Mouse (Mus musculus) NIH3T3 (cell line): Measurements from ENCODE around the gene Esrrg.
A peak's percentile ranks its signal among the peaks of the same experiment; 100 is the strongest.

Experiments used
- DNase-seq: peaks from one replicate; pipeline ENCODE4 v3.0.0-alpha.2; 2012; ENCODE audit warnings: low read depth

Gene Esrrg

GRCm38 (mm10) chr1:187608261-187608921, at the start of gene Esrrg:
Esrrg (plus strand) TSS chr1:187608791.
- DNase-seq, result no peak

- no peak for DNase-seq
These were observed 24.6 kb upstream of the Esrrg start for GRCm38 (mm10) chr1:187583982-187584381.

- no peak for DNase-seq
These were observed 22.0 kb upstream of the Esrrg start for GRCm38 (mm10) chr1:187586541-187587075.

GRCm38 (mm10) chr1:187602942-187603341, 5.6 kb upstream of the Esrrg start:
- DNase-seq, result no peak

GRCm38 (mm10) chr1:187604063-187604484, 4.5 kb upstream of the Esrrg start:
- DNase-seq, result no peak

GRCm38 (mm10) chr1:187604691-187605310, 3.8 kb upstream of the Esrrg start:
- DNase-seq, result no peak

DNA sequence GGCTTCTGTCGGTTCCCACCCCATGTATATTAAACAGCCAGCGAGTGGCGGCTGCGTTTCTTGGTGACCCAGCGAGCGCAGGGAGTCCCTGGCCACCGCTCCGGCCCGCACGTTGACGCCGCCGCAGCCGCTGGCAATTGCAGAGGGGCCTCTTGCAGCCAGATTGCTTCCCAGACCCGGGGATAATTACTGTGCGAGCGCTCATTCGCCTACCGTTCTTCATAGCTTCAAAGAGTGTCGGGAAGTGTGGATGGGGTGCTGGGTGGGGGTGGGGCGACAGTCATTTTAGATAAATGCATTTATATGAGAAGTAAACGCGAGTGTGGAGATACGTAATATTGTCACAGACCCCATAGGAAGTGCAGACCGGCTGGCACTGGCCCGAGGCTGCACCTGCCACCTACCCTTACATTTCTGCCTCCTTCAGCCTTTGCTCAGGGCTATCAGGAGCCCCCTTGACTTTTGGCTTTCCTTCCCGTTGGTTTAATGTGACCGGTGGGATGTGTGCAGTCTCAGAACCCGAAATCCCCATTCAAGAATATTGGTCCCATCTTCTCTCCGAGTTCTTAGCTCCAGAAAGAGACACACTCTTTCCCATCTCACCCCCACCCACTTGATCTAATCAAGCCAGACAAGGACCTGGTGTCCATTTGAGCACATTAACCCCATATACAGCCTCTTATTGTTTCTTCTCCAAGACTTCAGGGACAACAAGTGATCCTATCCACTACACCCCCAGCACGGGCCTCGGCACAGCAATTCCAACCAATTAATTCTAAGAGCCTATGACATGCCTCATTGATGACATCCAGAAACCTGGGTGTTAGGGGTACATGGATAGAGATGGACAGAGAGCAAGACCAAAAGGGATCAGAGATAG, 3.0 kb upstream of the Esrrg start:
- no peak for DNase-seq

GRCm38 (mm10) chr1:187606271-187607040, 2.1 kb upstream of the Esrrg start:
- DNase-seq, result no peak

- DNase-seq, result no peak
These were observed 1.2 kb upstream of the Esrrg start for GRCm38 (mm10) chr1:187607065-187608047.

DNA sequence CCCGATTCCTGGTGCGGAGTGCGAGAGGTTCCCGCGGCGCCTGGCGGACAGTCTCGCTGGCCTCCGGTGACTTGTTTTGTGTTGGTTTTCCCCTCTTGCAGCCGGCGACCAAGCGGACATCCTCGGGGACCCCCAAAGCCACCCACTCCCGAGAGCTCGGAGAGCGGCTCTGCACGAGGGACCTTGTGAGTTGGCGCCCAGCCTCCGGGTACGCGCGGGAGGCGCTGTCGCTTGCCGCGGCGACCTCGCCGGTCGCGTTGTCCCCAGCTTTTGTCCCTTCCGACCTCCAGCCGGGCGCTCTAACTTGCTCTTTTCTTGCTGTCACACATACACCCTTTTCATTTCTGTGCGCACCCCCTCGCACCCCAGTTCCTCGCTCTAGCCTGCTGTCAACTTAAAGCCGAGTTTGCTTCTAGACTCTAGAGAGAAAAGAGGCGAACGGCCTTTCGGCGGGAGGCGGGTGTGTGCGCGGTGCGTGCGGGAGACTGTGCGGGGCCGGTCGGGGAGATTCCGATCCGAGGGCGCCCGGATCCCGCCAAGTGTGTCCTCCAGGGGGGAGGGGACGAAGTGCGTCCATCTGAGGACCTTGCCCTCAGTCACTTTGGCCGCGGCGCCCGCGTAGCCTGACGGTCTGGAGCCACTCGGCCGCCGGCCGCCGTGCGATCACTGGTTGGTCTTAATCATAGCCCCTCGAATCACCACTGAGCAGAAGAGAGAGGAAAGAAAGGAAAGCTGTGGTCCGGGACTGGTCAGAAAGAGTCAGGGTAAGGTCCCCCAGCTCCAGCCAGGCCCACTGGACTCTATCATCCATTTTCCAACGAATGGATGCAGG, 646 bp downstream of the Esrrg start:
- DNase-seq, result no peak

- no peak for DNase-seq
These were observed 1.3 kb downstream of the Esrrg start for GRCm38 (mm10) chr1:187609853-187610230.

- no peak for DNase-seq
These were observed 1.9 kb downstream of the Esrrg start for GRCm38 (mm10) chr1:187610336-187610948.

DNA sequence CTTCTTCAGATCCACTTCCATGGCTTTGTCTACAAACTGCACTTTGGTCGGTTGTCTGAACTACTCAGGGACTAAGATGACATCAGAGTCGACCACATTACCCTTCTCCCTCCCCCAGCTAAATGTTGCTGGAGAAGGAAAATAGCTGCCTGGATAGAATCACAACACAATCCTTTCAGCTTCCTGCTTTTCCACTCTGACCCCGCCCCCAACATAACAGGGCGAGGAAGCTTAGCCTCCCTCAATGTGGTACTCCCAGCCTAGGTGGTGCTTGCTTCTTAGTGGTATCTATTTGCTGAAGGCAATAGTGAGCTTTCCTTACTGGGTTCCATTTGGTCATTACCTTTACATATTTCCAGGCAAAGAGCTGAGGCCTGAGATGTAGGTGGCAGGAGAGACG, 3.3 kb downstream of the Esrrg start:
- no peak for DNase-seq

- no peak for DNase-seq
These were observed 4.7 kb downstream of the Esrrg start for GRCm38 (mm10) chr1:187613277-187613676.

DNA sequence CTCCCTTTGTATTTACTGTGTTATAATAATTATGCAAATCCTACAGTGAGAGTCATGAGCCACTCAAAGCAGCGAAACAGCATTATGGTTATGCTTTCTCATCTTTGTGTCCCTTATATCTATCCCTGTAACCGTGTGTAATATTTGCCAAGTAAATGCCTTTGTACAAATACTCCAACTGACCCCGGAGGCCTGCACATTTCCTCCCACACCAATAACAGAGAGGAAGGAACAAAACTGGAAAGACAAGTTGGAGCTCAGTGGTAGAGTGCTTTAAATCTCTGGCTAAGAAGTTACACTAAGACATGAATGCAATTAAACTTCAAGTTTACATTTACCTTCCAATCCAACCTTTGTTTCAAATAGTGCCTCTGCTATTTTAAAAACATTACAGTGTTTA, 15.4 kb downstream of the Esrrg start:
- no peak for DNase-seq

GRCm38 (mm10) chr1:187630361-187630760, 21.8 kb downstream of the Esrrg start:
- peak; percentile 20 for DNase-seq

- DNase-seq, result no peak
These were observed 22.9 kb downstream of the Esrrg start for GRCm38 (mm10) chr1:187631486-187631885.

DNA sequence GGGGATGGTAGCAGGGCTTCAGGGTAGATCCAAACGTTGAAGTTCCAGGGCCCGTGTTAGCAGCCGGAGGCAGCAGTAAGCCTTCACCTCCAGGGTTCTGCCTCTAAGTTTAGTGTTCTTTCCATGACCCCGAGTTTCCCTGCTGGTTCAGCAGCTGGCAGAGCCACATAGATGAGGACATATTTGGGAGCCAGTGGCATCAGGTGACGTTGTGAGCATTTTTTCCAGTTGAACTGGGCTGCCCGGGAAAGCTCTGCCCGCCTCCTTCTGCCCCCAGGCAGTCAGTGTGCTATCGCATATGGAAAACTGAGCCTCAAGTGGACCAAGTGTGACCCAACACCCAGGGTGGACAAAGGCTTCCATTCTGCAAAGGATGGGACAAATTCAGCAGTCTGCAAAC, 36.7 kb downstream of the Esrrg start:
- no peak for DNase-seq

GRCm38 (mm10) chr1:187648551-187648950, 40.0 kb downstream of the Esrrg start:
- DNase-seq, result no peak
